Mouse (Mus musculus) cortical plate, adult 2 months (tissue): ENCODE data around the gene Mical2.

Source experiments
- CTCF ChIP-seq: fragments of 200-500 bp; IDR thresholded peaks from 2 replicates; pipeline ENCODE4 v1.5.1; 2011; ENCODE audit warnings: mild to moderate bottlenecking, control low read depth, low read length; ENCODE audit not compliant: insufficient read depth; ENCODE audit errors: extremely low read depth
- POLR2A ChIP-seq: fragments of 200-500 bp; IDR thresholded peaks from 2 replicates; pipeline ENCODE4 v1.6.1; 2011; ENCODE audit warnings: mild to moderate bottlenecking, low read length, control low read depth; ENCODE audit not compliant: insufficient read depth; ENCODE audit errors: extremely low read depth

DNA sequence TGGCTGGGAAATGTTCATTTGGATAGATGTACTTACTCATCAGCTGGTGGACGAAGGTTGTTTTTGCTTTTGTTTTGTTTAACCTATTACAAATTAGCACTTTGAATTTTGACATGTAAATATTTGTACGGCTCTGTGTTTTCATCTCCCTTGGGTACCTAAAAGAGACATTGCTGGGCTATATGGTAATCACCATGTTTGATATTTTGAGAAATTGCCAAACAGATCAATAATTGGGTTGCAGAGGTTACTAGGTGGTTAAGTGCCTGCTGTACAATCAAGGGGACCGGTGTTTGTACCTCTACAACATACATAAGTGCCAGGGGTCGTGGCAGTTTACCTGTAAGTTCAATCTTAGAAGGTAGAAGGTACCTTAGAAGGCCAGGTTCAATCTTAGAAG lies 220.8 kb downstream of the Mical2 start:
- TF ChIP-seq POLR2A (no peak), CTCF (no peak)
